Mouse (Mus musculus): ENCODE results near the gene Aplp1. TPM values are rescaled to one million over a fixed set of nuclear protein-coding genes. Genes with fewer than 3 reads are reported as not detected.
"Not testable (repeated sequence)": the region's sequence is repeated elsewhere in the genome, so short reads cannot be mapped to it uniquely, and the experiment has no call there.

Gene Aplp1
- polyA plus RNA-seq (2015; fragmentation: Nextera tagmentation; extraction: Ambion mirVana): 544 and 608 TPM in 2 replicates

DNA sequence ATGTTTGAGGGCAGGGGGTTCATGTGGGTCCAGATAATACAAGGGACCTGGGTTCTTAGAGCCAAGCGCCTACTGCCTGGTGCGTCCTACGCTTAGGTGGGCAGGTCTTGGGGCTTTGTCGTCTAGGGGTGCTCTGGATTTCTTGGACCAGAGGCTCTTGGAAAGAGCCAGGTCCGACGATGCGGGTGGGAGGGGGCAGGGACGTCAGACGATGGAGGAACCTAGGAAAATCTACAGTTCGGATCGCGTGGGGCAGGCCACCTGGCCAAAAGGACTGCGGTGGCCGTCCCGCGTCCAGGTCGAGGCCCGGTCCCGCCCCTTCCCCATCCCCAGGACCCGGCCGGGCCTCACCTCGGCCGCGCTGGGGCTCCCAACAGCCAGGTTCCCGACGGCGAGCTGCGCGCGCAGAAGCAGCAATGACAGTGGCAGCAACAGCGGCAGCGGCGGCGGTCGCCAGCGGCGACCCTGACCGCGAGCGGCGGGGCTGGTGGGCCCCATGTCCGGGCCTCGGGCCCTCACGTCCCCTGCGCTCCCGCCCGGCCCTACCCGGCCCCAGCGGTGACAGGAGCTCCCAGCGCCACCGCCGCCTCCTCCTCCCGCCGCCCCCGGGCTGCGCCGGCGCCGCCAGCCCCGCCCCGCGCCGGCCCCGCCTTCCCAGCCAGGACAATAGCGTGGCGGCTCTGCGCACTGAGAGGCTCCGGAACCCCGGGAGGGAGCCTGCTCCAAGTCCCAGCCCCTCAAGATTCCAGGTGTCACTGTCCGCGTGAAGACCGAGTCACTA is at the start of gene Aplp1:
Gene Aplp1 (minus strand): TSS at position 565 of the 781 bp plus-strand sequence.
- peak within 1 kb of the TSS; percentile 92 for H3K9ac ChIP-seq (replicated peaks)
- H3K4me2 ChIP-seq (replicated peaks): peak within 1 kb of the TSS; percentile 63
- peaks cover 20% of the 10 kb centered on the region for H3K36me3 ChIP-seq
- WGBS: under 1% methylated on average over 54 of the region's 72 CpGs
- ATAC-seq (replicated peaks): peak; percentile 84
- H3K9me3 ChIP-seq: no peaks in the 10 kb centered on the region
- H3K27me3 ChIP-seq: no peaks in the 10 kb centered on the region
- peaks cover 32% of the 10 kb centered on the region for H3K4me1 ChIP-seq
- H3K4me3 ChIP-seq: peak within 1 kb of the TSS; percentile 87
- H3K27ac ChIP-seq (replicated peaks): peak within 1 kb of the TSS; percentile 97

- ATAC-seq (replicated peaks): no peak
- no peak within 1 kb of the TSS for H3K9ac ChIP-seq (replicated peaks)
- no peak within 1 kb of the TSS for H3K27ac ChIP-seq (replicated peaks)
- no peaks in the 10 kb centered on the region for H3K27me3 ChIP-seq
- no peak within 1 kb of the TSS for H3K4me2 ChIP-seq (replicated peaks)
- 69% methylated on average over 11 of the region's 11 CpGs for WGBS
- no peaks in the 10 kb centered on the region for H3K4me1 ChIP-seq
- no peaks in the 10 kb centered on the region for H3K9me3 ChIP-seq
- H3K36me3 ChIP-seq: no peaks in the 10 kb centered on the region
- no peak within 1 kb of the TSS for H3K4me3 ChIP-seq
Observed at GRCm38 (mm10) chr7:30493401-30493931, 48.1 kb upstream of the Aplp1 start, which contains the start of gene Prodh2. Gene Prodh2 (plus strand): TSS chr7:30493622.

- H3K9ac ChIP-seq (replicated peaks): no peak overlapping the region
- H3K36me3 ChIP-seq: no peaks in the 10 kb centered on the region
- WGBS: 14% methylated on average over 4 of the region's 4 CpGs
- no peak overlapping the region for H3K4me2 ChIP-seq (replicated peaks)
- no peaks in the 10 kb centered on the region for H3K4me1 ChIP-seq
- ATAC-seq (replicated peaks): no peak
- no peaks in the 10 kb centered on the region for H3K27me3 ChIP-seq
- no peak overlapping the region for H3K4me3 ChIP-seq
- H3K27ac ChIP-seq (replicated peaks): no peak overlapping the region
- H3K9me3 ChIP-seq: no peaks in the 10 kb centered on the region
Observed at GRCm38 (mm10) chr7:30492765-30493164, 47.4 kb upstream of the Aplp1 start.

DNA sequence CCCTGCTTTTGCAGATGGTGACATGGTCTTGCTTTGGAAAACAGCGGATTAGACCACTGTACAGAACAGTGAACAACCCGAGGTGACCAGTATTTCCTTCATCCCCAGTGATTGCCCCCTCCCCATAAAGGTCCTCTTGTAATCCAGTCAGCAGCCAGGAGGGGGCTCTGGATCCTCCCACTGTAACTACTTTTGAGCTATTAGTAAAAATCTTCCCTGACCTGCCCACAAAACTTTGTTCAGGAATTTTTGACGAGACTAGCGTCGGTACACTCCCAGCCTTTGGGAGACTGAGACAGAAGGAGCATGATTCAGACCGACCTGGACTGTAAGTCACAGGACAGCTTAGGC is 45.6 kb upstream of the Aplp1 start:
- H3K9ac ChIP-seq (replicated peaks): no peak overlapping the region
- 0 out of 2 replicates have a peak, but pooled peaks have one; percentile 13 for ATAC-seq (replicated peaks)

GRCm38 (mm10) chr7:30490251-30490956 is 45.1 kb upstream of the Aplp1 start:
- 27% methylated on average over 16 of the region's 16 CpGs for WGBS
- 0 out of 2 replicates have a peak, but pooled peaks have one; percentile 41 for ATAC-seq (replicated peaks)
- H3K4me3 ChIP-seq: no peak overlapping the region
- H3K36me3 ChIP-seq: no peaks in the 10 kb centered on the region
- no peaks in the 10 kb centered on the region for H3K9me3 ChIP-seq
- no peaks in the 10 kb centered on the region for H3K27me3 ChIP-seq
- H3K27ac ChIP-seq (replicated peaks): no peak overlapping the region
- H3K4me2 ChIP-seq (replicated peaks): no peak overlapping the region
- no peak overlapping the region for H3K9ac ChIP-seq (replicated peaks)
- no peaks in the 10 kb centered on the region for H3K4me1 ChIP-seq

More for the DNA sequence above, 45.6 kb upstream of the Aplp1 start:
- H3K27ac ChIP-seq (replicated peaks): no peak overlapping the region
- no peak overlapping the region for H3K4me2 ChIP-seq (replicated peaks)
- no peak overlapping the region for H3K4me3 ChIP-seq
- 17% methylated on average over 6 of the region's 6 CpGs for WGBS
- H3K9me3 ChIP-seq: no peaks in the 10 kb centered on the region
- H3K27me3 ChIP-seq: no peaks in the 10 kb centered on the region
- no peaks in the 10 kb centered on the region for H3K4me1 ChIP-seq
- no peaks in the 10 kb centered on the region for H3K36me3 ChIP-seq

GRCm38 (mm10) chr7:30484250-30484649 is 38.9 kb upstream of the Aplp1 start:
- no peak overlapping the region for H3K9ac ChIP-seq (replicated peaks)
- no peak overlapping the region for H3K4me2 ChIP-seq (replicated peaks)
- H3K4me3 ChIP-seq: no peak overlapping the region
- H3K4me1 ChIP-seq: no peaks in the 10 kb centered on the region
- 18% methylated on average over 8 of the region's 8 CpGs for WGBS
- no peak for ATAC-seq (replicated peaks)
- H3K27ac ChIP-seq (replicated peaks): no peak overlapping the region
- H3K9me3 ChIP-seq: no peaks in the 10 kb centered on the region
- 0 out of 2 replicates have a peak, but pooled peaks cover 6% of the 10 kb centered on the region for H3K27me3 ChIP-seq
- H3K36me3 ChIP-seq: no peaks in the 10 kb centered on the region

- peaks cover 9% of the 10 kb centered on the region for H3K4me1 ChIP-seq
- 0 out of 2 replicates have a peak, but pooled peaks have one; percentile 38 for ATAC-seq (replicated peaks)
- H3K9me3 ChIP-seq: no peaks in the 10 kb centered on the region
- peak overlapping the region; percentile 33 for H3K4me3 ChIP-seq
- H3K9ac ChIP-seq (replicated peaks): peak overlapping the region; percentile 30; the same call in 1 of the 2 replicates
- H3K27ac ChIP-seq (replicated peaks): no peak overlapping the region
- H3K36me3 ChIP-seq: no peaks in the 10 kb centered on the region
- peak overlapping the region; percentile 49 for H3K4me2 ChIP-seq (replicated peaks)
- H3K27me3 ChIP-seq: 0 out of 2 replicates have a peak, but pooled peaks cover 11% of the 10 kb centered on the region
- WGBS: 9% methylated on average over 32 of the region's 32 CpGs
Observed at GRCm38 (mm10) chr7:30477415-30478381, 32.4 kb upstream of the Aplp1 start.

- 0 out of 2 replicates have a peak, but pooled peaks cover 11% of the 10 kb centered on the region for H3K27me3 ChIP-seq
- WGBS: 90% methylated on average over 7 of the region's 7 CpGs
- H3K4me2 ChIP-seq (replicated peaks); H3K4me3 ChIP-seq; H3K9me3 ChIP-seq; H3K27ac ChIP-seq (replicated peaks); ATAC-seq (replicated peaks); H3K9ac ChIP-seq (replicated peaks); H3K4me1 ChIP-seq; H3K36me3 ChIP-seq: not testable (repeated sequence)
Observed at GRCm38 (mm10) chr7:30476136-30476535, 30.8 kb upstream of the Aplp1 start.

DNA sequence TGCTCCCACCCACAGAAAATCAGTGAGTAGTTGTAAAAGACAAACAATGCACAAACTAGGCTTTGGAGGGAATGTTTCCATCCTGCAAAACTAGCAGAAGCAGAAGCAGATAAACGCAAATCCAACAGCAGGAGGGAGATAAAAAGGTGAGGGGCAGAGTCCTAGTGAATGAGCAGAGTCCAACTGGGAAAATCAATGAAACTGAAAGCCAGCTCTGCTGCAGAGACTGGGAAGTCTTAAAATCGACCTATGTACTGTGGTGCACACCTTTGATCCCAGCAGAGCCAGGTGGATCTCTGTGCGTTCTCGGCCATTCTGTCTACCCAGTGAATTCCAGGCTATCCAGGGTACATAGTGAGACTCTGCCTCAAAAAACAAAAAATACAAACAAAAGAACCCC is 29.7 kb upstream of the Aplp1 start:
- Histone ChIP-seq H3K9ac (replicated peaks) (no peak overlapping the region), H3K4me3 (no peak overlapping the region), H3K27me3 (0 out of 2 replicates have a peak, but pooled peaks cover 11% of the 10 kb centered on the region), H3K9me3 (no peaks in the 10 kb centered on the region), H3K4me2 (replicated peaks) (no peak overlapping the region), H3K27ac (replicated peaks) (no peak overlapping the region), H3K4me1 (peaks cover 9% of the 10 kb centered on the region), H3K36me3 (no peaks in the 10 kb centered on the region)
- WGBS: 69% methylated on average over 4 of the region's 4 CpGs
- ATAC-seq (replicated peaks): no peak

- no peak for ATAC-seq (replicated peaks)
Observed at GRCm38 (mm10) chr7:30472411-30472810, 27.1 kb upstream of the Aplp1 start.

DNA sequence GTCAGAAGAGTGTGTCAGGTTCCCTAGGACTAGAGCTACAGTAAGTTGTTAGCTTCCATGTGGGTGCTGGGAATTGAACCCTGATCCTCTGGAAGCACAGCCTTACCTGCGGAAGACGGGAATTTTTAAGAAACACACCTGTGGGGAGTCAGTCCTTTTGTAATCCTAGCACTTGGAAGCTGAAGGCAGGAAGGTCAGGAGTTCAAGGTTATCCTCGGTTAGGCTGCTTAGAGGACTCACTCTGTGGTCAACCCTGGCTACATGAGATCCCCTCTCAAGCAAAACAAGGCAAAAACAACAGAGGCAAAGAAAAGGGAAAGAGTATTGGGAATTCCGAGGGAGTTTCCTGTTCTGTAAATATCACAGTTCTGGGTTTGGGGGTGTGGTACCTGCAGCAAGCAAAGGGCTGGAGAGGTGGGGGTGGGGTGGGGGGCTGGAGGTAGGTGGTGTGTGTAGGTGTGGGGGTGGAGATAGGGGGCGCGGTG is 19.5 kb upstream of the Aplp1 start:
- Histone ChIP-seq H3K36me3 (no peaks in the 10 kb centered on the region), H3K4me2 (replicated peaks) (no peak overlapping the region), H3K4me3 (no peak overlapping the region), H3K9me3 (no peaks in the 10 kb centered on the region), H3K4me1 (no peaks in the 10 kb centered on the region), H3K27me3 (peaks cover 84% of the 10 kb centered on the region), H3K9ac (replicated peaks) (no peak overlapping the region), H3K27ac (replicated peaks) (no peak overlapping the region)
- 15% methylated on average over 5 of the region's 6 CpGs for WGBS
- no peak for ATAC-seq (replicated peaks)

More at GRCm38 (mm10) chr7:30472411-30472810, 27.1 kb upstream of the Aplp1 start:
- Histone ChIP-seq H3K9me3 (no peaks in the 10 kb centered on the region), H3K36me3 (no peaks in the 10 kb centered on the region), H3K4me1 (peaks cover under 1% of the 10 kb centered on the region), H3K27me3 (peaks cover 11% of the 10 kb centered on the region; the same call in 1 of the 2 replicates), H3K4me2 (replicated peaks) (no peak overlapping the region), H3K9ac (replicated peaks) (no peak overlapping the region), H3K4me3 (no peak overlapping the region), H3K27ac (replicated peaks) (no peak overlapping the region)
- WGBS: 46% methylated on average over 5 of the region's 5 CpGs

Measured in forebrain, embryonic 15.5 days (tissue).